In genomic region chr12:110696173-110696974, GRCm38 (mm10) we compare ENCODE assay signal across 8 mouse cellular contexts. TPM values are rescaled to one million over a fixed set of nuclear protein-coding genes. Genes with fewer than 3 reads are reported as not detected.
A peak's percentile ranks its signal among the peaks of the same experiment; 100 is the strongest.
DNase-seq lines count a peak whose midpoint lies in the region; ATAC-seq and TF ChIP-seq lines count a peak whose summit lies in the region.

No protein-coding gene starts in this region.

- peak overlapping the region; percentile 98 for H3K9ac ChIP-seq in hindbrain, postnatal 0 days (replicated peaks; ENCODE audit: low read length)

- peak; percentile 99 for DNase-seq in T-cell, adult 2 months (ENCODE audit: low spot score)
- peak; percentile 98 to 99 for DNase-seq in cerebellum, postnatal 36 days
- DNase-seq in gastrocnemius, adult 18-20 months (ENCODE audit: low spot score), result peak; percentile 98
- peak; percentile 98 for DNase-seq in hindbrain, postnatal 0 days (ENCODE audit: low spot score)
- peak; percentile 98 to 99 for DNase-seq in left cerebral cortex, adult 2 months (ENCODE audit: extremely low spot score in 1 of 2, low spot score in 2 of 2)
- peak; percentile 95 to 96 for DNase-seq in right cerebral cortex, adult 2 months (ENCODE audit: low spot score in 2 of 2)
- DNase-seq in urinary bladder, postnatal 14 days (ENCODE audit: low spot score), result peak; percentile 98

- H3K9me3 ChIP-seq in hindbrain, postnatal 0 days (ENCODE audit: low read length), result no peaks in the 10 kb centered on the region

- peak overlapping the region; percentile 93 for H3K4me3 ChIP-seq in hindbrain, postnatal 0 days (ENCODE audit: low read length)
- H3K4me3 ChIP-seq in left cerebral cortex, adult 2 months, result peak overlapping the region; percentile 97

- H3K4me1 ChIP-seq in hindbrain, postnatal 0 days (ENCODE audit: insufficient read depth, low read length), result no peaks in the 10 kb centered on the region; the same call in 1 of the 2 replicates

- H3K4me2 ChIP-seq in hindbrain, postnatal 0 days (ENCODE audit: low read depth, low read length), result peak overlapping the region; percentile 90

- no peak; the same call in 1 of the 2 replicates for TF ChIP-seq CTCF in hindbrain, postnatal 0 days (IDR thresholded peaks at IDR 0.05; ENCODE audit: low read depth)
- no peak for TF ChIP-seq CTCF in left cerebral cortex, adult 2 months (IDR thresholded peaks at IDR 0.05)

- intact Hi-C loops in left cerebral cortex, adult 2 months (cut with DNase I), result loop anchor here (2.0 kb wide), 3 partner anchors 40 to 144 kb away; partner anchors contain the start of genes Dync1h1, Mok and Wdr20

- ATAC-seq in hindbrain, postnatal 0 days, result peak; percentile 95
- peak; percentile 83 for ATAC-seq in megakaryocyte, adult 5-6 weeks (ENCODE audit: poor library complexity, severe bottlenecking)

- peak overlapping the region; percentile 98 for H3K27ac ChIP-seq in hindbrain, postnatal 0 days
- H3K27ac ChIP-seq in left cerebral cortex, adult 2 months, result peak overlapping the region; percentile 99

- H3K27me3 ChIP-seq in hindbrain, postnatal 0 days (ENCODE audit: insufficient read depth, low read length), result no peaks in the 10 kb centered on the region

- H3K36me3 ChIP-seq in hindbrain, postnatal 0 days (ENCODE audit: insufficient read depth, low read length), result peaks cover 9% of the 10 kb centered on the region; the same call in 1 of the 2 replicates

- under 1% methylated on average over 74 of the region's 89 CpGs for WGBS in hindbrain, postnatal 0 days

RNA-seq across cellular contexts. Expression of gene Hsp90aa1, which starts 6.2 kb away (rescaled TPM):
- 100 to 1,000 TPM in 1 of 2 experiments, 10 to 100 TPM in 1; 46.1 to 109 TPM for total RNA-seq in gastrocnemius, adult 18-20 months (2021)
- total RNA-seq in hindbrain, postnatal 0 days (2014; rRNA removed), result 577 and 701 TPM in 2 replicates
- 1,486 and 1,521 TPM in 2 replicates for polyA plus RNA-seq in hindbrain, postnatal 0 days (2015; fragmentation: Nextera tagmentation; extraction: Ambion mirVana)
- 1,000 to 10,000 TPM in 1 of 2 experiments, 100 to 1,000 TPM in 1; 993 to 1,084 TPM for total RNA-seq in left cerebral cortex, adult 2 months (2021)
- 343 and 353 TPM in 2 replicates for total RNA-seq in megakaryocyte, adult 5-6 weeks (2015)
- 494 and 587 TPM in 2 replicates for total RNA-seq in megakaryocyte, adult 5-6 weeks (2017)

RNA-seq across cellular contexts. Expression of gene 1700001K19Rik, which starts 14.0 kb away (rescaled TPM):
- not detected for total RNA-seq in gastrocnemius, adult 18-20 months (2021)
- total RNA-seq in hindbrain, postnatal 0 days (2014; rRNA removed), result not detected in 2 replicates
- 0.15 and 0.44 TPM in 2 replicates for polyA plus RNA-seq in hindbrain, postnatal 0 days (2015; fragmentation: Nextera tagmentation; extraction: Ambion mirVana)
- not detected for total RNA-seq in left cerebral cortex, adult 2 months (2021)
- total RNA-seq in megakaryocyte, adult 5-6 weeks (2015), result not detected in 2 replicates
- not detected in 2 replicates for total RNA-seq in megakaryocyte, adult 5-6 weeks (2017)

RNA-seq across cellular contexts. Expression of gene Wdr20, which starts 41.4 kb away (rescaled TPM):
- 10 to 100 TPM; 16.6 to 17.4 TPM for total RNA-seq in gastrocnemius, adult 18-20 months (2021)
- total RNA-seq in hindbrain, postnatal 0 days (2014; rRNA removed), result 27.2 and 28.8 TPM in 2 replicates
- 17.1 and 17.7 TPM in 2 replicates for polyA plus RNA-seq in hindbrain, postnatal 0 days (2015; fragmentation: Nextera tagmentation; extraction: Ambion mirVana)
- total RNA-seq in left cerebral cortex, adult 2 months (2021), result 10 to 100 TPM; 41.1 to 45.4 TPM
- 24.2 and 24.7 TPM in 2 replicates for total RNA-seq in megakaryocyte, adult 5-6 weeks (2015)
- total RNA-seq in megakaryocyte, adult 5-6 weeks (2017), result 28.5 and 37.5 TPM in 2 replicates

Comparison
In these comparisons a context has a peak if more than half of its experiments do, and no peak if none do; other contexts are left out.
1. Peak in every context shown above with its lines: DNase-seq, ATAC-seq, H3K4me3 ChIP-seq and H3K27ac ChIP-seq.